Mouse (Mus musculus): ENCODE measurements around the gene Phc2.

DNA sequence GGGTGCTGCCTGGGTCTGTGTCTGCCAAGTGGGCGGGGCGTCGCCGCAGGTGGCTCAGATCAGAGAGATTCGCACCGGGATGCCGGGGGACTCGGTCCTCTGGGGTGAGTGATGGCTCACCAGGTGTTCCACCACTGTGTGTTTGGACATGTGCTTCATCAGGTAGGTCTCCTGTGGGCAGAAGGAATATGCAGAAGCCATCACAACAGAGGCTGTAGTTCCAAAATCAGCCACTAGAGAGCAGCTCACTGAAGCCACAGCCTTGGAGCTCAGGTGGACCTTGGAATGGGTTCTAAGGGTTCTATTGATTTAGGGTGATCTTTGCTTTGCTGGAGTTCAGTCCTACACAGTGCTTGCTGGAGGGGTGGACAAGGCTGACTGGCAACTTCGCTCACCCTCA lies 120.0 kb downstream of the Phc2 start:
- TF ChIP-seq CTCF (IDR thresholded peaks at IDR 0.05; ENCODE audit: low read depth) (peak; percentile 82), EP300 (IDR thresholded peaks at IDR 0.05; ENCODE audit: low read depth) (no peak)
